Mouse (Mus musculus) hindbrain, embryonic 10.5 days (tissue): ENCODE measurements around the gene Ccdc77. TPM values are rescaled to one million over a fixed set of nuclear protein-coding genes. Genes with fewer than 3 reads are reported as not detected.
A peak's percentile ranks its signal among the peaks of the same experiment; 100 is the strongest.
"Not testable (repeated sequence)": the region's sequence is repeated elsewhere in the genome, so short reads cannot be mapped to it uniquely, and the experiment has no call there.

ENCODE experiments used
- DNase-seq: peaks from one replicate; pipeline ENCODE4 v3.0.0-alpha.2; 2017; ENCODE audit warnings: low spot score
- H3K27ac ChIP-seq: fragments of 300-500 bp; sonication (generic); 2 replicates; pipeline ENCODE4 v1.5.1; 2016; ENCODE audit warnings: mild to moderate bottlenecking, moderate library complexity
- H3K27me3 ChIP-seq: fragments of 300-500 bp; sonication (generic); 2 replicates; pipeline ENCODE4 v1.6.1; 2016; ENCODE audit warnings: mild to moderate bottlenecking; ENCODE audit not compliant: poor library complexity, insufficient read depth, severe bottlenecking
- H3K36me3 ChIP-seq: fragments of 300-500 bp; sonication (generic); 2 replicates; pipeline ENCODE4 v1.6.1; 2016; ENCODE audit warnings: mild to moderate bottlenecking, moderate library complexity
- H3K4me1 ChIP-seq: fragments of 300-500 bp; sonication (generic); replicated peaks from 2 replicates; pipeline ENCODE4 v1.6.1; 2016; ENCODE audit warnings: mild to moderate bottlenecking
- H3K4me3 ChIP-seq: fragments of 300-500 bp; sonication (generic); 2 replicates; pipeline ENCODE4 v1.5.1; 2016; ENCODE audit warnings: mild to moderate bottlenecking, moderate library complexity
- H3K9me3 ChIP-seq: fragments of 300-500 bp; sonication (generic); 2 replicates; pipeline ENCODE4 v1.6.1; 2016; ENCODE audit warnings: mild to moderate bottlenecking, moderate library complexity
- WGBS: fragments of 180-500 bp; shearing (Covaris S2); methylation state at CpG from one replicate; pipeline ENCODE4 v1.1.7; 2016; 5-methylcytosine and 5-hydroxymethylcytosine counted together
- polyA plus RNA-seq: library from polyadenylated mRNA; unstranded; fragments of >200 nt; fragmentation: Nextera tagmentation; extraction: Ambion mirVana; gene quantifications from 2 replicates; pipeline ENCODE4 v1.2.1, GENCODE M21; 2016

Ccdc77 gene
- polyA plus RNA-seq, 1 experiment from 2014 or later = 21.0 TPM

DNA sequence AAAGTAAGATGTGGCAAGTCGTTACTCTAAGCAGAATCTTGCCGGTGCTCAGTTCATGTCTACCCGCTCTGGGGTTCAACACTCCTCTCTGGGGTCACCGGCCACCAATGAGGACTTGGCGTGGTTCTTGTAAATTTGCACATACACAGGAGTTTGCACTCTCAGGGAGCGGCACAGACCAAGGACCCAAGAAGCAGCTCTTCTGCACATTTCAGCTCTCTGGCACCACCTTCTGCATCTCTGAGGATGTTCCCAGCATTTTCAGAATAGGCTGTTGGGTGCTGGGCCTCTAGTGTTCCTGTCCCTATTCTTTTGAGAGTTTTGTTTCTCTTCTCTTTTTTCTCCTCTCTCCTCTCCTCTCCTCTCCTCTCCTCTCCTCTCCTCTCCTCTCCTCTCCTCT lies 63.0 kb downstream of the Ccdc77 start:
- 29% methylated on average over 6 of the region's 6 CpGs for WGBS
- Histone ChIP-seq H3K36me3 (no peaks in the 10 kb centered on the region), H3K27me3 (peaks cover 2% of the 10 kb centered on the region; the same call in 1 of the 2 replicates), H3K27ac (no peak overlapping the region), H3K9me3 (no peaks in the 10 kb centered on the region), H3K4me1 (peaks cover 11% of the 10 kb centered on the region; the same call in 1 of the 2 replicates), H3K4me3 (no peak overlapping the region)
- peak; percentile 25 for DNase-seq

DNA sequence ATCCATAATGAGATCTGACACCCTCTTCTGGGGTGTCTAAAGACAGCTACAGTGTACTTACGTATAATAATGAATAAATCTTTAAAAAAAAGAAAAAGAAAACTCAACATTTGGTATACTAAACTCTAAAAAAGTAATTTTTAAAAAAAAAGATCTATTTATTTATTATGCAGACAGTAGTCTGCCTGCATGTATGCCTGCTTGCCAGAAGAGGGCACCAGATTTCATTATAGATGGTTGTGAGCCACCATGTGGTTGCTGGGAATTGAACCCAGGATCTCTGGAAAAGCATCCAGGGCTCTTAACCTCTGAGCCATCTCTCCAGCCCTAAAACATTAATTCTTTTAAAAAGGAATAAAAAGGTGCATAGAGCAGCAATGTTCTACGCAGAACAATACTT lies 67.6 kb downstream of the Ccdc77 start:
- WGBS = 98% methylated on average over 2 of the region's 2 CpGs
- not testable (repeated sequence) for H3K36me3 ChIP-seq, DNase-seq, H3K4me3 ChIP-seq, H3K9me3 ChIP-seq, H3K27ac ChIP-seq
- Histone ChIP-seq H3K4me1 (peaks cover 15% of the 10 kb centered on the region), H3K27me3 (peaks cover 44% of the 10 kb centered on the region)

DNA sequence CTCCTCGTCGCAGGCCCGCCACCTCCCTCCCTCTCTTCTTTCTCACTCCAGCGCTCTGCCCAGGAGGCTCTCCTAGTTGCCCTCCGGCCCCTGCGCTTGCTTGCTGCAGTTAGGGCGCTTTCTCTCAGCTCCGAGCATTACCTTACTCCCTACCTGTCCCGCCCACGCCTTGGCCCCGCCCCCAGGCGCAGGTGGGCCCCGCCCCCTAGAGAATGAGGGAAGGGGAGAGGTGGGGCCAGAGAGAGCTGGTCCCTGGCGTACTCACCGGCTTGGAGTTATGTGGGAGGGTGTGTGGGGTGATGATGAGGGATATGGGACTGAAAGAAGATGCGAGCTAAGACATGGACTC lies 69.4 kb downstream of the Ccdc77 start:
- peaks cover 47% of the 10 kb centered on the region for H3K27me3 ChIP-seq
- no peaks in the 10 kb centered on the region for H3K9me3 ChIP-seq
- under 1% methylated on average over 16 of the region's 16 CpGs for WGBS
- no peaks in the 10 kb centered on the region for H3K36me3 ChIP-seq
- H3K4me3 ChIP-seq = peak overlapping the region; percentile 79
- peaks cover 15% of the 10 kb centered on the region for H3K4me1 ChIP-seq
- DNase-seq = no peak
- peak overlapping the region; percentile 81 for H3K27ac ChIP-seq

DNA sequence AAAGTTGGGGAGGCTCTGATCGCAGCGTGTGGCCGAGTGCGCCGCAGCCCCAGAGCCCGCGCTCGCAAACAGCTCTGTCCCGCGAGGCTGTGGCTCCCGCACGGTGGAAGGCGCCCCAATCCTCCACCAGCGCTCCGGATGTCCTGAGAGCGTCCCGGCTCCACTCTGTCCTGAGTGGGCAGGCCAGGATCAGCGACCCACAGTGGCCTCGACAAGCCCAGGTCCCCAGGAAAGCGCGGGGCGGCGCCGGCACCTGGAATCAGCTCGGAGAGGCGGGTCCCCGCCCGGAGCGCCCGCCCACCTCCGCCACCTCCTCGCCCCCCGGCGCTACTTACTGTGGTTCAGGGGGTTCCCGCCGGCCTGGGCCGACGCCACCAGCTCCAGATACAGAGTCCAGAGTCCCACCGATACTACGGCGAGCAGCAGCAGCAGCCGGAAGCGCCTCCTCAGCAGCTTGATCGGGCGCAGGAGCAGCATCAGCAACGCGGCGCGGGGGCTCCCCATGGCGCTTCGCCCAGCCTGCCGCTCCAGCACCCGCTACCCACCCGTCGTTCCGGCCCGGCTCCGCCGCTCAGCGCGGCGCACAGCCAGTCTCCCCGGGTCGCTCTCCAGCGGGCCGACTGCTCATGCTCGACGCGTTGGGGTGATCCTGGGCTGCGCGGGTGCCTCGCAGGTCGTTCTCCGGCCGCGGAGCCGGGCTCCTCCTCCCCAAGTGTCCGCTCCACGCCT lies 70.0 kb downstream of the Ccdc77 start, which contains the start of the genes D330020A13Rik and B4galnt3:
Gene D330020A13Rik, plus strand, starts transcription at position 309 of the 729 bp plus-strand sequence.
Gene B4galnt3, minus strand, starts transcription at position 504 of the 729 bp plus-strand sequence.
- under 1% methylated on average over 79 of the region's 79 CpGs for WGBS
- Histone ChIP-seq H3K4me3 (peak within 1 kb of the TSS; percentile 79), H3K9me3 (no peaks in the 10 kb centered on the region), H3K27me3 (peaks cover 47% of the 10 kb centered on the region), H3K27ac (peak within 1 kb of the TSS; percentile 81), H3K36me3 (no peaks in the 10 kb centered on the region), H3K4me1 (peaks cover 15% of the 10 kb centered on the region)
- peak; percentile 66 for DNase-seq

DNA sequence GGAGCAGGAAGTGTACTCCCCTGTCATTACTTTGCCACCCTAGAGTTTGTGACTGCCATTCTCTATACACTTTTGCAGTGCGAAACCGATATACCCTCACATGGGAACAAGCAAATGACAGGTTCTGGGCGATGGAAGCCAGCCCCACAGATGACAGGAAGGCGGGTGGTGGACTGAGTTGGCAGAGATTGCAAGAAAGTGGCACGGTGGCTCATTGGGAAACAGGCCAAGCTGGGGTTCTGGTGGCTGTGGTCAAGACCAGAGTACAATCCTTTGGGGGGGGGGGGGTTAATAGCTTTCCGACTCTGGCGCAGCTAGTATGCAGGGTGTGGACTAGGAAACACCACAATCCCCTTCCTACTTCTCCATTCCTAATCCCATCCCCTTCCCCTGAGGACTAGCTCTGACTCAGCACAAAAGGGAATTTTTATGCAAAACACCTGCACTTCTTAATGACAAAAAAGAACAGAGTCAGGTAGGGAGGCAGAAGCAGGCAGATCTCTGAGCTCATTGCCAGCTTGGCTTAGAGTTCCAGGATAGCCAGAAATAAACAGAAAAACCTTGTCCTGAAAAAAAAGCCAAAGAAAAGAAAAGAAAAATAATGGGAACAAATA lies 72.7 kb downstream of the Ccdc77 start:
- Histone ChIP-seq H3K4me1 (peaks cover 20% of the 10 kb centered on the region), H3K36me3 (no peaks in the 10 kb centered on the region), H3K9me3 (no peaks in the 10 kb centered on the region), H3K4me3 (no peak overlapping the region), H3K27me3 (peaks cover 47% of the 10 kb centered on the region), H3K27ac (no peak overlapping the region)
- 95% methylated on average over 7 of the region's 7 CpGs for WGBS
- no peak for DNase-seq

DNA sequence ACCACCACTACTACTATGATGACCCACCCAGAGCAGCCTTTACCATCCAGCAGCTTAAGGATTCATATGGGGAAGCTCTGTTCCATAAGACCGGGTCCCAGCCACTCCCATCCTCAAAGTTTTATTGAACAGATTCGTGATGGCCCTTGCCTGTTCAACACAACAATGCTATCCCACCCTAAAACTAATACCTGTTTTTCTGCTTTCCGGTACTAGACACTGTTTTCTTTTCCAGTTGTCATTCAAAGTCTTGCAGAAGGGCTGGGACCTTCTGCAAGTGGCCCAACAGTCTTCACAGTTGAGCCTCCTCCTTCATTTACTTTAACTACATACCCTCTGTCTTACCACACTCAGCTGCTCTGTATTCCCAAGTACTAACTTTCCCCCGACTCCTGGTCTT lies 74.7 kb downstream of the Ccdc77 start:
- WGBS = 87% methylated on average over 4 of the region's 4 CpGs
- H3K4me1 ChIP-seq = peaks cover 14% of the 10 kb centered on the region; the same call in 1 of the 2 replicates
- no peaks in the 10 kb centered on the region for H3K36me3 ChIP-seq
- no peak overlapping the region for H3K4me3 ChIP-seq
- no peak overlapping the region for H3K27ac ChIP-seq
- H3K27me3 ChIP-seq = peaks cover 28% of the 10 kb centered on the region
- no peaks in the 10 kb centered on the region for H3K9me3 ChIP-seq
- no peak for DNase-seq

DNA sequence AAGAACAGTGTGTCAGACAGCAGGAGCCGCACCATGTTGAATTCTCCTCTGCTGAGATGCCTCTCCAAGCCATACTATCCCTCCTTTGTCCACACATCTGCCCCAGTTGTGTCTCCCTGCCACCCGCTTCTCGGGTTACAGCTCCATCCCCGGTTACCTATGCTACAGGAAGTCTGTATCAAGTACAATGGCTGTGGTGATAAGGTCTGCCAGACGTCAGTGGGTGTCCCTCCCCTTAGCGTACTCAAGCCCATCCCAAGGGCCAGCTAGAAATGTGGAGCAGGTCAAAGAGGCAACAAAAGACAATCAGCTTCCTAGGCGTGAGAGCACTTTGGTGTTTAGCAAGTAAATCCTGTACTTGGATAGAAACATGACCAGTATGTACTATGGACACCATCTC lies 75.6 kb downstream of the Ccdc77 start:
- Histone ChIP-seq H3K4me1 (peaks cover 5% of the 10 kb centered on the region; the same call in 1 of the 2 replicates), H3K27ac (no peak overlapping the region), H3K4me3 (no peak overlapping the region), H3K27me3 (peaks cover 19% of the 10 kb centered on the region), H3K36me3 (no peaks in the 10 kb centered on the region), H3K9me3 (no peaks in the 10 kb centered on the region)
- WGBS = 45% methylated on average over 7 of the region's 7 CpGs
- DNase-seq = no peak

DNA sequence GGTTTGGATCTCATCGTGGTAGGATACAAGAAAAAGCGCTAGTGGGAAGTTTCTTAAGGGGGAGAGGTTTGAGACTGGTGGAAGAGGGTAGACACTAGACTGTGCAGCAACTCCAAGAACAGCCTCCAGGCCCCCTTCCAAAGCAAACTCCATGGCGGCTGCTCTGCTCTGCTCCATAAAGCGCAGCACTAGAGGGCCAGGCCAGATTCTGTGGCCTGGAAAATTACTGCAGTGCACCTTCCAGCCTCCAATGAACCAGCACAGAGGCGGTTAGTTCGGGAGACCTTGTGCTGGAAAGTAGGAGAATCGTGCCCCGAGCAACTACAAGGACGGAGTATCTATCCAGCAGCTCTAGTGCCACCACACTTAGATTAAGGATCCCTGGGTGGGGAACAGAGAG lies 76.9 kb downstream of the Ccdc77 start:
- Histone ChIP-seq H3K4me1 (0 out of 2 replicates have a peak, but pooled peaks cover 5% of the 10 kb centered on the region), H3K27me3 (peaks cover 7% of the 10 kb centered on the region; the same call in 1 of the 2 replicates), H3K27ac (no peak overlapping the region), H3K4me3 (no peak overlapping the region), H3K9me3 (no peaks in the 10 kb centered on the region), H3K36me3 (no peaks in the 10 kb centered on the region)
- DNase-seq = no peak
- WGBS = 88% methylated on average over 9 of the region's 9 CpGs

DNA sequence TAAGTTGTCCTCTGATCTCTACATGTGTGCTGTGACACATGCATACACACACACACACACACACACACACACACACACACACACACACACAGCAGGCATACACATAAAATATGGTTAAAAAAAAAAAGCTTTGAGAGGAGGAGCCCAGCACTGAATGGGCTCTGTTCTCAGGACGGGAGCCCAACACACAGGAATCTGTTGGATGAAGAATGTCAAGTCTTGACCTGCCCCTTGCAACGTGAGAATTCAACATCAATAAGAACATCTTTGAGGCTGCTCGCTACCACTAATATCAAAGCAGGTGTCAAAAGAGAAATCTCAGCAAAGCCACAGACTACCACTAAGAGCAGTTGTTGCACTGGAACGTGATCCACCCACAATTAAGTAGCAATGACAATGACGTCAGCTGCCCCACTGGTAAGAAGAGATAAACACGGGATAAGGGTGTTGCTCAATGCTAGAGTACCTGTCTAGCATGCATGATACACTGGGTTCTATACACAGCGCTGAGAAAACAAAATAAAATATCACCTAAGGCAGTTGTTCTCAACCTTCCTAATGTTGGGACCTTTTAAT lies 87.2 kb downstream of the Ccdc77 start:
- H3K9me3 ChIP-seq = no peaks in the 10 kb centered on the region
- no peak overlapping the region for H3K27ac ChIP-seq
- H3K4me1 ChIP-seq = peaks cover 10% of the 10 kb centered on the region; the same call in 1 of the 2 replicates
- 85% methylated on average over 7 of the region's 7 CpGs for WGBS
- DNase-seq = no peak
- H3K27me3 ChIP-seq = no peaks in the 10 kb centered on the region
- no peaks in the 10 kb centered on the region for H3K36me3 ChIP-seq
- no peak overlapping the region for H3K4me3 ChIP-seq

DNA sequence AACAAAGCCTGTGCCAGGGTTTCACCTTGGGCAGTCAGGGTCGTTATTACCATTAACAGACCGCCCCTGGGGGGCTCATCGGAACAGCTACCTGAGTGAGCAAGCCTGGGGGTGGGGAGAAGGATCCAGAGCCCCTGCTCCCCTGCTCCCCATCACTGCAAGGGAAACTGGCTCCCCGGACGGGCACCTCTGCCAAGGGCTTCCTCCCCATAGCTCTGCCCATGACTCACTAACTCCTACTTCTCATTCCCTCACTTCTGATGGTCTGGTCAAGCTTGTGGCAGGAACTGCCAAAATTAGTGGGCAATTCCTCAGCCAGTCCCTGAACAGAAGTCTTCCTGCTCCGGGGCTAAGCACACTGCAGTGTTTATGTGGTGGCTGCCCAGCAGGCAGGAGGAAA lies 88.9 kb downstream of the Ccdc77 start:
- 68% methylated on average over 6 of the region's 6 CpGs for whole genome bisulfite sequencing
- no peaks in the 10 kb centered on the region for H3K9me3 ChIP-seq
- no peak for DNase-seq

DNA sequence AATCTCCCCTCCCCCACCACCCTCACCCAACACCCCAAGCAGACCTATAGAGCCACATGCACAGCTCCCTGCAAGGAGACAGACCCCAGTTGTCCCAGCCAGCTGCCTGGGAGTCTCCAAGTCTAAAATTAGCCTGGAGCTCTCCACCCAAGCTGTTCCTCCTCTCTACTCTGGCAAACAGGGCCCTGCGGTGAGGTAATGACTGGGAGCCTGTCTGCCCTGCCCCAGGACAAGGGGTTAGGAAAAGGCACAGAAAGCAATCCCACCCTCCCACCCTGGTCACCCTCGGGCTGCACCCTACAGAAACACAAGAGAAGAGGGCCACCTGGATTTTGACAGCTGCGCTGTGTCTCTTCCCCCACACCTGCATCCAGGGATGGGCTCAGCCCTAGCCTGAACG lies 89.3 kb downstream of the Ccdc77 start:
- DNase-seq = no peak
- Histone ChIP-seq H3K36me3 (no peaks in the 10 kb centered on the region), H3K4me1 (peaks cover 10% of the 10 kb centered on the region; the same call in 1 of the 2 replicates), H3K27me3 (no peaks in the 10 kb centered on the region), H3K4me3 (no peak overlapping the region), H3K27ac (no peak overlapping the region), H3K9me3 (no peaks in the 10 kb centered on the region)
- 66% methylated on average over 4 of the region's 4 CpGs for WGBS

More for the DNA sequence above, 88.9 kb downstream of the Ccdc77 start:
- H3K27me3 ChIP-seq = no peaks in the 10 kb centered on the region
- peaks cover 10% of the 10 kb centered on the region; the same call in 1 of the 2 replicates for H3K4me1 ChIP-seq
- H3K36me3 ChIP-seq = no peaks in the 10 kb centered on the region
- no peak overlapping the region for H3K27ac ChIP-seq
- H3K4me3 ChIP-seq = no peak overlapping the region
